Mouse (Mus musculus): ENCODE measurements around the gene Cad.

DNA sequence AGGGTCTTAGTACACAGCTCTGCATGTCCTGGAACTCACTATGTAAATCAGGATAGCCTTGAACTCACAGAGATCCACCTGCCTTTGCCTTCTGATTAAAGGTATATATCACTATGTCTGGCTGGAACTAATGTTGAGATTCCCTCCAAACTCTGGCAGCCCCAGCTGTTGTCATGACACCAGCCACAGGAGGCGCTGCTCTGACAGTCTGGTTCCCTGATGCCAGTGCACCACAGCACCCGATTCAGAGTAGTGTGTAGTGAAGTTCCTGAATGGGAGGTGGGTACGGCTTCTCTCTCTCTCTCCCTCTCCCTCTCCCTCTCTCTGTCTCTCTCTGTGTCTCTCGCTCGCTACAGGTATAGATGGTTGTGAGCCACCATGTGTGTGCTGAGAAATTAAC, 27.8 kb downstream of the Cad start:
- TF ChIP-seq CTCF (IDR thresholded peaks at IDR 0.05; ENCODE audit: low read depth) (peak; percentile 71), EP300 (IDR thresholded peaks at IDR 0.05; ENCODE audit: low read depth) (no peak)

All from heart, postnatal 0 days (tissue).